Mouse (Mus musculus) frontal cortex, postnatal 10 days (tissue): Measurements from ENCODE around the gene Mapk13.
"Not testable (repeated sequence)": the region's sequence is repeated elsewhere in the genome, so short reads cannot be mapped to it uniquely, and the experiment has no call there.

Experiments used
- DNase-seq, 2 experiments: peaks; one replicate each; pipeline ENCODE4 v3.0.0; 2022; ENCODE audit warnings: low spot score in 2 of 2, mixed read lengths in 1 of 2

The Mapk13 gene

DNA sequence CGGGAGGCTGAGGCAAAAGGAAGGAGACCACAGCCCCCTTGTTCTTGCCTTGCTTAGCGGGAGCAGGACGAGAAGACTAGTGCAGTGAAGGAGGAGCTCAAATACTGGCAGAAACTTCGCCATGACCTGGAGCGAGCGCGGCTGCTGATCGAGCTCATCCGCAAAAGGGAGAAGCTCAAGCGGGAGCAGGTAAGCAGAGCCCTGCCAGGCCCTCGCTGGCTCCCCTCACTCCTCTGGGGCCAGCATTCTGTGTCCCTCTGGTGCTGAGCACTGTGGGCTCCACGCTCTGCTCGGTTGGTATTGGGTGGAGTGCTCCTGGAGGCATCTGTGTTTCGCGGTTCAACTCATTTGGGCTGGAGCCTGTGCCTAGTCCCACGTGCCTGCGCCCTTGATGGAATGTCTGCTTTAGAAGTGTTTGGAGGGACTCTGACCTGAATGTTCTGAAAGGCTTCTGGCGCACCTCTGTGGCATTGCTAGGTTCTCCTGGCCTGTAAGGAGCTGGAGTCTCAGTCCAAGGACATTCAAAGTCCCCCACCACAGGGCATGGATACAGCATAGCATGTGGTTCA is 45.5 kb downstream of the Mapk13 start:
- DNase-seq = no peak

DNA sequence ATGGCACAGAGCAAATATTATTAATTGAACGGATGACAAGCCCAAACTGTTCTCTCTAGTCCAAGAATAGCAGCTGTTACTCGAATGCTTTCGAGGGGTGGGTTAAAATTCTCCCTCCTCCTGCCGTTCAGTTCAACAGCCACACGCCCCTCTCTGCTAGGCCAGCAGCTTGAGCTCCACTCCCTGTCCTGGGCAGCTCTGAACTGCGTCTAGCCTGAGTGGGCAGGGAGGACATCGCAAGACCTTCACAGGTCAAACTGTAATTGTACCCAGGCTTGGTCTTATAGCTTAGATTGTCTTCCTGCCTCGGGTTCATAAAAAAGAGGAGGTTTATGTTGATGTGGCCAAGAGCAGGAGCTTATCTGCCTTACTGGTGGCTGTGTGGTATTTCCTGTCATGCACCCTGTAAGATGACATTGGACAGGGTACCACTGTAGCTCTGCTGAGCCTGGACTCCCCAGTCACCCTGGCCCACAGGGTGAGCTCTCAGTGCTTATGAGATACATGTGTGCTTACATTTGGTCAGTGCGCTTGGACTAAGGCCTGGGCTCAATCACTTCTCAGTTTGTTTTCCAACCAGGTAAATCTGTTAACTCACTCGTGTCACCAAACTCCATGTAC is 46.4 kb downstream of the Mapk13 start:
- no peak for DNase-seq

DNA sequence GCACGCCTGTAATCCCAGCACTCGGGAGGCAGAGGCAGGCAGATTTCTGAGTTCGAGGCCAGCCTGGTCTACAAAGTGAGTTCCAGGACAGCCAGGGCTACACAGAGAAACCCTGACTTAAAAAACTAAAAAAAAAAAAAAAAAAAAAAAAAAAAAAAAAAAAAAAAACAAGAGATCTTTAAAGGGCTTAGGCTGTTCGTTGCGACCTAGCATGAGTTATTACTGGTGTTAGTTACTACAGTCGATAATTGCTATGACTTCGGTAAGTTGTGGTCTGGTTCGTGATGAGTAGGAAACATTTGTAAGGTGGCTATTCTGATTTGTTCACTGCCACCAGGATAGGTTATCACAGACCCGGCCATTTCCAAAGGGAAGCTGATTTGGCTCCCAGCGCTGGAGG is 47.2 kb downstream of the Mapk13 start:
- DNase-seq = not testable (repeated sequence)

DNA sequence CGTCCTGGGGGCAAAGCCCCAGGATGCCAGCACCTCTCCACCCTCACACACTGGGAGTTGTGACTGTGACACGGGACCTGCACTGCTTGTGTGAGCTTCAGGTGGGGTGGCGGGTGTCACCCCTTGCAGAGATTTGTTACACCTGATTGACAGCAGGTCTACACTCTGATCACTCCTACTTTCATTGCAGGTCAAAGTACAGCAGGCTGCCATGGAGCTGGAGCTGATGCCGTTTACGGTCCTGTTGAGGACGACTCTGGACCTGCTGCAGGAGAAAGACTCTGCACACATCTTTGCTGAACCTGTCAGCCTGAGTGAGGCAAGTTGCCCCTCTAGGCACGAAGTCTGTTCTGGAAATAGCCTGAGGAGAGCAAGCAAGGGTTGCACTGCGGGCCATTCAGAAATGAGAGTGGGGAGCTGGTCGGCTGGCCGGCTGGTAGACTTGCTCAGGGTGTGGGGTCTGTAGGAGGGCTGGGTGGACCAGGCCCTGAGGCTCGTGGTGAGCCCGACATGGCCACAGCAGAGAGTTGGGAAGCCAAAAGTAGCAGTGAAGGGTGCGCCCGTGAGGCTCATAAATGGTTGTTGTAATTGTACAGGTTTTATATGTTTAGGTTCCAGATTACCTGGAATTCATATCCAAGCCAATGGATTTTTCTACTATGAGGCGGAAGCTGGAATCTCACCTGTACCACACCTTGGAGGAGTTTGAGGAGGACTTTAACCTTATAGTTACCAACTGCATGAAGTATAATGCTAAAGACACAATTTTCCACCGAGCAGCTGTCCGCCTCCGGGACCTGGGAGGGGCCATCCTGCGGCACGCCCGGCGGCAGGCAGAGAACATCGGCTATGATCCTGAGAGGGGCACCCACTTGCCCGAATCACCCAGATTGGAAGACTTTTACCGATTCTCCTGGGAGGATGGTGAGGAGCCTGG is 48.0 kb downstream of the Mapk13 start:
- no peak for DNase-seq

DNA sequence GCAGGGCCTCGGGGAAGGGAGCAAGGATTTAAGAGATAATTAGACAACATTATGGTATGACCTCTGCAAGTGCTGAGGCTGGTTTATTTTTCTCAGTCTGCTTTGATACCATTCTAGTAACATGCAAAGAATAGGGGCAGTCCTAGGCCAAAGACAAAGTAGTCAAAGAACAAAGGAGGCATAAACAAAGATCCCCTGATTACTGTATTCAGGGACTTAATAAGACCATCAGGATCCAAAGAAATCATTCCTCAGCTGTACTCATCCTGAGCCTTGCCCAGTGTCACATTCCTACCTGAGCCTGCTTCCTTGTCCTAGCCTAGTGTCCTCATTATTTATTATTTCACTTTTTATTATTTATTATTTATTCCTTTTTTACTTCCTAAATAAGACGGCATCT is 51.1 kb downstream of the Mapk13 start:
- DNase-seq = no peak

DNA sequence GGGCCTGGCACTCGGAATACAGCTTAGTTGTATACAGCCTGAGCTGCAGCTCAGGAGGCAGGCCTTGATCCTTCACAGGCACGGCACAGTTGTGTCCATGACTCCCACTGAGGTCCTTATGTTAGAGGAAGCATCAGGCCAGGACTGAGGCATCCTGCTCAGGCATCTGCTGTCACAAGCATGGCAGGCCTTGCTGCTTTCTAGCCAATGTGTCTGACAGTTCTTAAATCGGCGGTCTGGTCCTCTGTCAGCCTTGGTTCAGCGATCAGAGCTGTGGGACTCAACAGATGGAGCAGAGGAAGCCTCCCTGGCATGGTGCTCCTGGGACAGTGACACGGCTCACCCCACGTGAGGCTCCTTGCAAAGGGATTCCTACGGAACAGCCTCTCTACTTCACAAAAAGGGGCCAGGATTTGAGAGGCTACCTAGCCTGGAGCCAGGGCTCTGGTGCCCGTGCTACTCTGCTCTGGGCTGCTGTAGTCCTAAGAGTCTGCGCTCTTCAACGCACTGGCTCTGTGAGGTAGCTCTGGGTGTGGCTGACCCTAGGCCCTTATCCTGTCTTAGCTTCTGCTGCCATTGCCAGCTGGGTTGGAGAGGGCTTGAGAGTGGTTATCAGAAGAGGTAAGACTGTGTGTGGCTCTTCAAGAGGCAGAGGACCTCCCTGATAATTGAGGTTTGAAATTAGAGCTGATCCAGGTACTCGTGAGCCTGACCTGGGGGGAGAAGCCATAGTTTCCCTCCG is 54.1 kb downstream of the Mapk13 start:
- DNase-seq = no peak

DNA sequence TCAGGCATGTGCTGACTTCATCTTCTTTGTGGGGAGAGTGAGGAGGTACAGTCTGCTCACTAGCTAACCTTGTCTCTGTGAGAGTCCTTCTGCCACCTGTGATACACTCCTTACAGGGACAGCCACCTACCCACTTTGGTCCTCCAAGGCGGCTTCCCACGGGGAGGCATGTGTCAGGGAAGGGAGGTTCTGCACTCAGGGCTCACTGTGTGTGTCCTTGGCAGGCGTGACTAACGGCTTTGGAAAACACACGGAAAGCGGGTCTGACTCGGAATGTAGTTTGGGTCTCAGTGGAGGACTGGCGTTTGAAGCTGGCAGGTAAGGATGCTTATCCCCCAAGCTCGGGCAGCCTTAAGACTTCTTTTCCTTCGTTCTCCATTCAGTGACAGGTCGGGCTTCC is 54.7 kb downstream of the Mapk13 start:
- DNase-seq = no peak

DNA sequence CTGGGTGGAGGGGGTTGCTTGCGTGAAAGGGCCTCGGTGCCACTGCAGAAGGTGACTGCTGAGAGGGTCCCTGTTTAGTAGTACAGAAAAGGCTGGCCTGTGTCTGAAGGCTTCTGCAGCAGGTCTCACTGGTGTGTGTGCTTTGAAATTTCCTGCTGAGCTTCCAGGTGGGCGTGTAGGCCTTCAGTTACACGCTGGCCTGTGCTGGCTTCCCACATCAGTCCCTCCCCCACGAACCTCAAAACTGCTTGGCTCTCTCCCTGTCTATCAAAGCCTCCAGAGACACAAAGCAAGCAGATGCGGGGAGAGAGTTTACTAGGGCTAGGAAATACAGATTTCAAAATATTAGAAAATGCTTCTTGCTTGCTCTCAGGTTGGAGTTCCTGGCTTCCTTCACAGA is 55.8 kb downstream of the Mapk13 start:
- no peak for DNase-seq

DNA sequence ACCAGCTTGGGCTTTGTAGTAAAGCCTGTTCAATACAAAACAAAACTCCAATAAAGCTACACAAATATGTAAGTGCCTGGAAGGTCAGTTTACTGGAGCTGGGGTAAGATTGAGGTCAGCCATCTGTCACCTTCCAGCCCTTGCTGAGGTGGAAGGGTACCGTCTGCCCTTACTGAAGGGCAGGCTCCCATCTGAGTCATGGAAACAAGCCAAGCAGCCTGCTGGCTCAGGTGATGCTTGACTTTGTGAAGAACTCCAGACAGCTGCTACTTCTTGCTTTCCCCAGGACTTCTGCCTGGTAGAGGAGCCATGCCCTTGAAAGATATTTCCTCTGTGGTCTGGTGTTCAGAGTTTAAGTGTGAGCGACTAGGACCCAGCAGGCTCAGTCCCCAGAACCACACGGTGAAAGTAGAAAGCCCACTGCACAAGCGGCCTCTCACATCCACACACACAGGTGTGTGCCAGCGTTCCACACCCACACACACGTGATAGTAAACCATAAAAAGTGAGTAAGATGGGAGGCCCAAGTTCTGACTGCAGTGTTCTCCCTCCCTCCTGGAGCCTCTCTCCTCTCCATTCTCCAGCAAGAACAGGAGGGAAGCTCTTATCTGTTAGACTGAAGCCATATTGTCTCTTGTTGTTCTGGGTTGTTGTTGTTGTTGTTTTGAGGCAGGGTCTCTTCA is 56.4 kb downstream of the Mapk13 start:
- no peak for DNase-seq

DNA sequence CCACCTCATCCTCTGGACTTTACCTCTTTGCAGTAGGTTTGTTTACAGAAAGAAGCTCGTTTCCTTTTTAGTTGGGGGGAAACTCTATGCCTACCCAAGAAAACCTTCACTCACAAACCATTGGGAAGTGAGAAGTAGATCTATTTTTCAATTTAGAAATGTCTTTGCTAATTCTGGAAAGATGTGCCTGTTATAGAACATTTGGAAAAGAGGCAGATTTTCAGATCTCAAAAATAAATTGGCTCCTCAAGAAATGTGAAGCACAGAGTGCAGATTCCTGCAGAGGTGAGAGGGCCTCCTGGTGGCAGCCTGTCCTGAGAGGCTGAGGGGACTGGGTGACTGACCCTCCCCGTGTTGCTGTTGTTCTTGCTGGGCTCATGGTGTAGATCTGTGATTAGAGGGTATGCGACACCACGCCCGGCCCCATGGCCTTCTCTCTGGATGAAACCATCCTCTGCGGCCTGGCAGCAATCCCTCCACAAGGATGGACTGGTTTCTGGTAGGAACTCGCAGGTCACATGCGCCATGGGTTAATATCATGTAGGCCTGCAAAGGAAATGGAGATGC is 58.7 kb downstream of the Mapk13 start:
- DNase-seq = no peak

DNA sequence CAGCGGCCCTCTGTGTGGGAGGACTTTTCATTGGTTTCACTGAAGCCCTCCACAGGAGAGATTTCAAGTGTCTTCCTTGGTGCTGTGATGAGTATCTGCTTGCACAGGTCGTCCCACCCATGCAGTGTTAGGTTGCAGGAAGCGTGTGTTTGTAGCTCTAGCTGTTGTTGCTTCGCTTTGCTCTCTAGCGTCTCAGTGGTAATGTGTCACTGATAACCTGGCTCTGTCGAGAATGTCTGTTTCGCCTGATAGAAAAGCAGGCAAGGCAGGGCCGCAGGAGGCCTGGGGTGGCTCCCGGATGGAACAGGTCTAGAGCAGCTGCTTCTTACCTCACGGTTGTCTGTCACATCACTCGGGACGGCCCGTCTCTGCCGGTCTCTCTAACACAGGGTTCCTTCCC is 60.0 kb downstream of the Mapk13 start:
- DNase-seq = no peak
